Mouse (Mus musculus): ENCODE measurements around the gene N4bp1.

N4bp1 gene

DNA sequence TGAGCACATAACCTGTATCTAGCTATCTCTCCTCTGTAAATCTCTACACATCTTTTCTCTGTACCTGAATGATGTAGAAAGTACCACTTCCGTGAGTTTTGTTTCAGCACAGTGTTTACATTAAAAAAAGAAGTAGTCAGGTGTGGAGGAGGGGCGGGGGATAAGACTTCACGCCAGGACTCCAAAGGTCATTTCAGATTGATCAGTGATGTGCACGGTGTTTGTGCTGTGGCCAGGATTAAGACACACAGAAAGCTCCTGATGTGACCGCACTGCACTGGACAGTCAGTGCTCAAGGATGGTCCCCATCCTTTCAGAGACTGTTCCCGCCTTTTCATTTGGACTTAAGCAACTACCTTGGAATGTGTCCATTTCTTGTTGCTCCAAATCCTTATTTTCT lies 124.3 kb downstream of the N4bp1 start:
- no peak for DNase-seq

DNA sequence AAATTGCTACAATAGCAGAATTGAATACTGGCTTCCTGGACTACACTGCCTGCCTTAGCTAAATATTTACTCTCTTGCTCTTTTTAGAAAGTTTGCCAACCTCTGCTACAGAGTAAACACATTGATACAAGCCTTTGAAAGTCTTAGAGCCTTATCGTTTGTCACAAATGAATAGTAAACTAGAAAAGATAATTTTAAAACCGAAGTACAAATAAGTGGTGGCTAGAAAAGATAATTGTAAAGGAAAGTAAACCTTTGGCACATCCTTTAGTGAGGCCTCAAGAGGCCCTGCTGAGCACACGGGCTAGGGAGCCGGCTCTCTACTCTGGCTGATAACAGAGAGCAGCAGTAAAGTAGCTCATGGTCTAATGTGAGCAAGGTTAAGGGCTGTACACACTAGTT lies 126.0 kb downstream of the N4bp1 start:
- DNase-seq, result no peak

DNA sequence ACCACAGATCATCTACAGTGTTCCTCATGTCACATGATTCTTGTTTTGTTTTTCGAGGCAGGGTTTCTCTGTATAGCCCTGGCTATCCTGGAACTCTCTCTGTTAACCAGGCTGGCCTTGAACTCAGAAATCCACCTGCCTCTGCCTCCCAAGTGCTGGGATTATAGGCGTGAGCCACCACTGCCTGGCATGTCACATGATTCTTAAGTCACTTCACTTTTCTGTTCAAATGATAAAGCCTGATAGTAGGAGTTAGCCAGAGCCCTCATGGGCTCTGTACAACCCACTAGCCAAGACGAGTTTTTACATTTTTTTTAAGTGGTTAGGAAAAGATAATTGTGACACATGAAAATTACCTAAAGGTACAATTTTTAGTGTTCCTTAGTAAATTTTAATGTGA lies 126.4 kb downstream of the N4bp1 start:
- no peak for DNase-seq
